ENCODE assay signal across 7 mouse cellular contexts in genomic region chr2:30269241-30269990, GRCm38 (mm10). TPM values are rescaled to one million over a fixed set of nuclear protein-coding genes. Genes with fewer than 3 reads are reported as not detected.
A peak's percentile ranks its signal among the peaks of the same experiment; 100 is the strongest.
DNase-seq lines count a peak whose midpoint lies in the region; ATAC-seq lines count a peak whose summit lies in the region.

No protein-coding gene starts in this region.

- peak overlapping the region; percentile 72 for H3K27ac ChIP-seq in kidney, embryonic 15.5 days
- H3K27ac ChIP-seq in kidney, embryonic 14.5 days (ENCODE audit: low read depth, low read length) = no peak overlapping the region
- peak overlapping the region; percentile 54 for H3K27ac ChIP-seq in intestine, embryonic 14.5 days (ENCODE audit: low read depth)

- H3K4me2 ChIP-seq in kidney, embryonic 15.5 days = no peak overlapping the region
- no peak overlapping the region for H3K4me2 ChIP-seq in kidney, embryonic 14.5 days (replicated peaks; ENCODE audit: low read depth, low read length)
- H3K4me2 ChIP-seq in intestine, embryonic 14.5 days (ENCODE audit: low read length) = no peak overlapping the region

- H3K36me3 ChIP-seq in kidney, embryonic 15.5 days = peaks cover 3% of the 10 kb centered on the region
- peaks cover 10% of the 10 kb centered on the region for H3K36me3 ChIP-seq in kidney, embryonic 14.5 days (ENCODE audit: control insufficient read depth, insufficient read depth, low read length)
- peaks cover 3% of the 10 kb centered on the region for H3K36me3 ChIP-seq in intestine, embryonic 14.5 days (ENCODE audit: control insufficient read depth, insufficient read depth, low read length)

- DNase-seq in thymus, postnatal 0 days (ENCODE audit: low spot score) = peak; percentile 18
- no peak for DNase-seq in thymus, postnatal 4 days
- DNase-seq in intestine, embryonic 14.5 days (ENCODE audit: low spot score) = no peak
- no peak for DNase-seq in adrenal gland, postnatal 25 days
- no peak for DNase-seq in natural killer cell, adult 2 months (ENCODE audit: low spot score in 2 of 2)

- no peak for ATAC-seq in kidney, embryonic 15.5 days (replicated peaks; ENCODE audit: low FRiP score)
- ATAC-seq in kidney, embryonic 14.5 days (ENCODE audit: low FRiP score, low TSS enrichment) = no peak
- no peak for ATAC-seq in intestine, embryonic 14.5 days (replicated peaks; ENCODE audit: low FRiP score, low TSS enrichment, low read depth)

- H3K9ac ChIP-seq in kidney, embryonic 15.5 days = no peak overlapping the region
- no peak overlapping the region for H3K9ac ChIP-seq in kidney, embryonic 14.5 days (ENCODE audit: low read depth, low read length)
- H3K9ac ChIP-seq in intestine, embryonic 14.5 days (ENCODE audit: low read length) = no peak overlapping the region

- H3K4me3 ChIP-seq in kidney, embryonic 15.5 days (replicated peaks) = no peak overlapping the region
- H3K4me3 ChIP-seq in kidney, embryonic 14.5 days (ENCODE audit: low read length) = no peak overlapping the region
- H3K4me3 ChIP-seq in intestine, embryonic 14.5 days (ENCODE audit: low read depth, low read length) = no peak overlapping the region

- no peaks in the 10 kb centered on the region for H3K27me3 ChIP-seq in kidney, embryonic 15.5 days
- no peaks in the 10 kb centered on the region for H3K27me3 ChIP-seq in kidney, embryonic 14.5 days (ENCODE audit: control insufficient read depth, insufficient read depth, low read length)
- no peaks in the 10 kb centered on the region for H3K27me3 ChIP-seq in intestine, embryonic 14.5 days (replicated peaks; ENCODE audit: control insufficient read depth, insufficient read depth, low read length)

- 87% methylated on average over 17 of the region's 17 CpGs for WGBS in kidney, embryonic 15.5 days
- 88% methylated on average over 17 of the region's 17 CpGs for WGBS in kidney, embryonic 14.5 days
- 87% methylated on average over 17 of the region's 17 CpGs for WGBS in intestine, embryonic 14.5 days

- H3K4me1 ChIP-seq in kidney, embryonic 15.5 days = peaks cover 46% of the 10 kb centered on the region
- peaks cover 19% of the 10 kb centered on the region for H3K4me1 ChIP-seq in kidney, embryonic 14.5 days (ENCODE audit: control insufficient read depth, insufficient read depth, low read length)
- H3K4me1 ChIP-seq in intestine, embryonic 14.5 days (replicated peaks; ENCODE audit: control insufficient read depth, insufficient read depth, low read length) = peaks cover 29% of the 10 kb centered on the region

- H3K9me3 ChIP-seq in kidney, embryonic 15.5 days (replicated peaks) = no peaks in the 10 kb centered on the region
- H3K9me3 ChIP-seq in kidney, embryonic 14.5 days (ENCODE audit: control insufficient read depth, low read length) = no peaks in the 10 kb centered on the region
- no peaks in the 10 kb centered on the region for H3K9me3 ChIP-seq in intestine, embryonic 14.5 days (ENCODE audit: control insufficient read depth, low read length)

RNA-seq across cellular contexts. Expression of gene Phyhd1, which starts 3.4 kb away (rescaled TPM):
- polyA plus RNA-seq in kidney, embryonic 15.5 days (2015; fragmentation: Nextera tagmentation; extraction: Ambion mirVana) = 11.5 and 13.3 TPM in 2 replicates
- 7.7 and 11.5 TPM in 2 replicates for polyA plus RNA-seq in kidney, embryonic 14.5 days (2014; fragmentation: Nextera tagmentation; extraction: Ambion mirVana)
- polyA plus RNA-seq in thymus, postnatal 0 days (2015; fragmentation: Nextera tagmentation; extraction: Ambion mirVana) = 2.8 and 3.0 TPM in 2 replicates
- polyA plus RNA-seq in intestine, embryonic 14.5 days (2014; fragmentation: Nextera tagmentation; extraction: Ambion mirVana) = 13.3 and 14.1 TPM in 2 replicates
- 9.6 and 18.1 TPM in 2 replicates for total RNA-seq in adrenal gland, postnatal 25 days (2021)

RNA-seq across cellular contexts. Expression of gene Gm28038, which starts 11.4 kb away (rescaled TPM):
- polyA plus RNA-seq in kidney, embryonic 15.5 days (2015; fragmentation: Nextera tagmentation; extraction: Ambion mirVana) = not detected in 2 replicates
- not detected in 2 replicates for polyA plus RNA-seq in kidney, embryonic 14.5 days (2014; fragmentation: Nextera tagmentation; extraction: Ambion mirVana)
- polyA plus RNA-seq in thymus, postnatal 0 days (2015; fragmentation: Nextera tagmentation; extraction: Ambion mirVana) = not detected in 2 replicates
- polyA plus RNA-seq in intestine, embryonic 14.5 days (2014; fragmentation: Nextera tagmentation; extraction: Ambion mirVana) = not detected in 2 replicates
- not detected in 2 replicates for total RNA-seq in adrenal gland, postnatal 25 days (2021)

RNA-seq across cellular contexts. Expression of gene Dolk, which starts 16.7 kb away (rescaled TPM):
- polyA plus RNA-seq in kidney, embryonic 15.5 days (2015; fragmentation: Nextera tagmentation; extraction: Ambion mirVana) = 32.9 and 34.0 TPM in 2 replicates
- 25.2 and 34.4 TPM in 2 replicates for polyA plus RNA-seq in kidney, embryonic 14.5 days (2014; fragmentation: Nextera tagmentation; extraction: Ambion mirVana)
- polyA plus RNA-seq in thymus, postnatal 0 days (2015; fragmentation: Nextera tagmentation; extraction: Ambion mirVana) = 15.8 and 18.6 TPM in 2 replicates
- polyA plus RNA-seq in intestine, embryonic 14.5 days (2014; fragmentation: Nextera tagmentation; extraction: Ambion mirVana) = 31.9 and 34.1 TPM in 2 replicates
- 39.7 and 47.3 TPM in 2 replicates for total RNA-seq in adrenal gland, postnatal 25 days (2021)

RNA-seq across cellular contexts. Expression of gene Nup188, which starts 16.8 kb away (rescaled TPM):
- 35.5 and 42.1 TPM in 2 replicates for polyA plus RNA-seq in kidney, embryonic 15.5 days (2015; fragmentation: Nextera tagmentation; extraction: Ambion mirVana)
- polyA plus RNA-seq in kidney, embryonic 14.5 days (2014; fragmentation: Nextera tagmentation; extraction: Ambion mirVana) = 35.2 and 54.4 TPM in 2 replicates
- 21.3 and 22.3 TPM in 2 replicates for polyA plus RNA-seq in thymus, postnatal 0 days (2015; fragmentation: Nextera tagmentation; extraction: Ambion mirVana)
- 45.2 and 45.9 TPM in 2 replicates for polyA plus RNA-seq in intestine, embryonic 14.5 days (2014; fragmentation: Nextera tagmentation; extraction: Ambion mirVana)
- total RNA-seq in adrenal gland, postnatal 25 days (2021) = 38.0 and 38.9 TPM in 2 replicates

RNA-seq across cellular contexts. Expression of gene Gm28035, which starts 29.0 kb away (rescaled TPM):
- polyA plus RNA-seq in kidney, embryonic 15.5 days (2015; fragmentation: Nextera tagmentation; extraction: Ambion mirVana) = 0.26 and 0.33 TPM in 2 replicates
- 0.07 and 0.26 TPM in 2 replicates for polyA plus RNA-seq in kidney, embryonic 14.5 days (2014; fragmentation: Nextera tagmentation; extraction: Ambion mirVana)
- polyA plus RNA-seq in thymus, postnatal 0 days (2015; fragmentation: Nextera tagmentation; extraction: Ambion mirVana) = 0.04 and 0.08 TPM in 2 replicates
- polyA plus RNA-seq in intestine, embryonic 14.5 days (2014; fragmentation: Nextera tagmentation; extraction: Ambion mirVana) = 0.05 and 0.28 TPM in 2 replicates
- total RNA-seq in adrenal gland, postnatal 25 days (2021) = 1.5 and 2.9 TPM in 2 replicates
